Mouse (Mus musculus) spleen, adult 18-20 months (tissue): ENCODE results near the gene Ptdss2.

Experiments used
- DNase-seq, 2 experiments: peaks; one replicate each; pipeline ENCODE4 v3.0.0; 2022; ENCODE audit warnings: mixed read lengths in 2 of 2

Ptdss2 gene

DNA sequence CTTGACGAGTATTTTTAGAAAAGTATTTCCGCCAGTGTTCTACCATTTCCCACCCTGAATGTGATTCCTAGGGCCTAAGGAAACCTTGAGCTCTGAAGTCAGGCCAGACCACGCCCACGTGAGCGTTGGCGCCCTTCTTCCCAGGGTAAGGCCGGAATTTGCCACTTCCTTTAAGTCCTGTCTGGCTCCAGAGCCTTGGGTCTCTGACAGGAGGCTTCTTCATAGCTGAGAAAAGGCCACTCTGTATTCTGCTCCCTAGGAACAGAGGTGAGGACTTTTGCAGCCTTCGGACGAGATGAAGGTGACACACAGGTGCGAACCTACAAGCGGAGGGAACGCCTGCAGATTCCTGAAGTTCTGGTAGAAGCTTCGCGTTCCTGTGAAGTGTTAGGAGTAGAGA, at the start of gene Ptdss2:
TSS of gene Ptdss2 (plus strand) at position 138 of the 400 bp plus-strand sequence.
- no peak for DNase-seq

DNA sequence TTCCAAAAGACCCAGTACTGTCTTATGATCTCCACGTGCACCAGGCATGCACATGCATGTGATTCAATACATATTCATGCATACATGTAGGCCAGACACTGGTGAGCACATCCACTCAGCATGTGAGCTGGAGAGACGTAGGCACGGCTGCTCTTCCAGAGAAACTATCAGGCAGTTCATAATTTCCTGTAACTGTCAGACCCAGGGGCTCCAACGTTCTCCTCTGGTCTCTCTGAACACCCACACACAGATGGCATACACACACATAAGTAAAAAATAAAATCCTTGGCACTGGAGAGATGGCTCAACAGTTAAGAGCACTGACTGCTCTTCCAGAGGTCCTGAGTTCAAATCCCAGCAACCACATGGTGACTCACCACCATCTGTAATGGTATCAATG, 48.4 kb upstream of the Ptdss2 start:
- DNase-seq = no peak

DNA sequence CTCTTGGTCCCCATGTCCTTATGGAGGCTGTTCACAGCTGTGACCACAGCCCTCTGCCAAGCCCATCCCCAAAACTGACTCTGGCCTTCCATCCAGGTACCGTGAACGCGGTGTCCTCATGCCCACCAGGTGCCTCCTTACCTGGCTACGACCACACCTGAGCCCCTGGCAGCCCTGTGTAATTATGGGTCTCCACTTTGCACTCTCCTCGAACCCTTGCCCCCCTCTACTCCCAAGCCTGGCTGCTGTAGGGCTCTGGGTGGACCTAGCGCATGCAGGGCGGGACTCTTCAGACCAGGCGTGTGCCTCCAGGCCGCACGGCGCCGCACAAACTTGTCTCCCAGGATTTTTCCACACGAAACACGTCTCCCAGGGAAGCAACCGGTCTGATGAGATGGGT, 44.3 kb upstream of the Ptdss2 start, which contains the start of gene Pkp3:
TSS of gene Pkp3 (plus strand) at position 378 of the 400 bp plus-strand sequence.
- DNase-seq = no peak

DNA sequence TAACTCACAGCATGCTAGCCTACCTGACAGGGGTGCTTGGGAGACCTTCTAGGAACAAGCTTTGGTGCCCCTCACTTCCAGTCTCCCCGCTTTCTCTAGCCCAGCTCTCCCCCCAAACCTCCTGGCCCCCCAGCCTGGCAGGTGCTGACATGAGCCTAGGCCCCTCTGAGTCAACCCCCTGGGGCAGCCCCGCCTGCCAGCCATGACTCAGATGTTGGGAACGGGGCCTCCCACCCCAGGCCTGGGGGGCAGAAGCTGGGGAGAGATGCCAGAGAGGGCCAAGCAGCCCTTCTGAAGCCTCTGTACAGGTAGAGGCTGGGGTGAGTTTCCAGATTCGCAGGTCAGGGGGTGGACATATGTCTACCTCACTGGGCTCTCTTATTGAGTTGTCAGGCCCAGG, 43.3 kb upstream of the Ptdss2 start:
- DNase-seq = no peak

DNA sequence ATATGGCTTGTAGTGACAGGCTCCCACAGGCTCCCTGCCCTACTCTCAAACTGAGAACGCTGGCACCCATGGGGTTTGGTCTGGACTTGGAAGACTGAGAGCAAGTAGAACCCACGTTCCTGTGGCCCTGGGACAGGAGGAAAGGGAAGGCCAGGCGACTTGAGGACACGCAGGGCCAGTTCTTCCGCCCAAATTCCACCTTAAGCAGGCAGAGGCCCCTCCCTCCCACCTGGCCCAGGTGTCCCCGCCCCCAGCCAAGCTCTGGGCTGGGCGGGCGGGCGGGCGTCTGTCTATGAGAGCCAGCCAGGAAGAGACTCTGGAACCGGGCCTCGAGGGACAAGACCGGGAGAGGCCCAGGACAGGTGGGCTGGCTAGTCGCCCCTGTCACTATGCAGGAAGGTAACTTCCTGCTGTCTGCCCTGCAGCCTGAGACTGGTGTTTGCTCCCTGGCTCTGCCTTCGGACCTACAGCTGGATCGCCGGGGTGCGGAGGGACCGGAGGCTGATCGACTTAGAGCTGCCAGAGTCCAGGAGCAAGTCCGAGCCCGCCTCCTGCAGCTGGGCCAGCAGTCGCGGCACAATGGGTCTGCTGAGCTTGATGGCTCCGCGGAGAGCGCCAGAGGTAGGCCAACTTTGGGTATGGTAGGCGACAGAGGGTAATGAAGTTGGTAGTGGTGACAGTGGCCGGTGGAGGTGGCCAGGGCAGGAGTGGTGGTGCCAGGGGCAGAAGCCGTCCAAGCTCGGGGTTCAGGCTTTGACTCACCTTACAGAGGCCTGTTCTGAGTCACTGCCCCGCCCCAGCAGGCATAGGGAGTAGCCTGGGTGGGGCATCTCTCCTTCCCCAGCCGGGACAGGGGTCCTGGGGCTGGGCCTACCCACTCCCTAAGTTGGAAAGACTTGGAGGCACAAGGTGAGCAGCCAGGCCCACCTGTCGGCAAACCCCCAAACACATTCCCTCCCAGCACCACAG, 42.4 kb upstream of the Ptdss2 start:
- no peak for DNase-seq

DNA sequence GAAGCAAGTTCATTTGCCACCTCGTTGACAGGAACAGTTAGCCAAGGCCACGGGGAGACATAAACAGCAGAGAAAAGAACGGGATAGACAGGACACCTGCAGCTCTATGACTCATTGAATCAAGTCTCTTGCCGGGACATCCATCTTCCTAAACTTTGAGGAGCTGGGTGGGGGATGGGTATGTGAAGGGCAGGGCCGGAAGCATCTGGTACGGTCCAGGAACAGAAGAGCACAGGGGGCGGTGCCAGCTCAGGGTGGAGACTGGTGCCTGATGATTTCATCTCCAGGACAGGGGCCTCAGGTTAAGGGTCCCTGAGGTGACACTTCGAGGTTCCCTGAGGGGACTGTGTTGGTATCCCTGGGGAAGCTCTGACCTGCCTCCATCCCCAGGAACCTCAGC, 34.3 kb upstream of the Ptdss2 start:
- DNase-seq = peak in 1 of 2 experiments; percentile 55

DNA sequence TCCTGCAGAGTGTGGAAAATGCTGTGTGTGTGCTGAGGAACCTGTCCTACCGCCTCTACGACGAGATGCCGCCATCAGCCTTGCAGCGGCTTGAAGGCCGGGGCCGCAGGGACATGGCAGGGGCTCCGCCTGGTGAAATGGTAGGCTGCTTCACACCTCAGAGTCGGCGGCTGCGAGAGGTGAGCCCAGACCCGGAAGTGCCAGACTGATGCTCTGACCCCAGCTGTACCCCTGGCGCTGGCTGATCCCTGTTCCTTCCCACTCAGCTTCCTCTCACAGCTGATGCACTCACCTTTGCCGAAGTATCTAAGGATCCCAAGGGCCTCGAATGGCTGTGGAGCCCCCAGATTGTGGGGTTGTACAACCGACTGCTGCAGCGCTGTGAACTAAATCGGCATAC, 33.7 kb upstream of the Ptdss2 start:
- peak in 1 of 2 experiments; percentile 39 for DNase-seq

DNA sequence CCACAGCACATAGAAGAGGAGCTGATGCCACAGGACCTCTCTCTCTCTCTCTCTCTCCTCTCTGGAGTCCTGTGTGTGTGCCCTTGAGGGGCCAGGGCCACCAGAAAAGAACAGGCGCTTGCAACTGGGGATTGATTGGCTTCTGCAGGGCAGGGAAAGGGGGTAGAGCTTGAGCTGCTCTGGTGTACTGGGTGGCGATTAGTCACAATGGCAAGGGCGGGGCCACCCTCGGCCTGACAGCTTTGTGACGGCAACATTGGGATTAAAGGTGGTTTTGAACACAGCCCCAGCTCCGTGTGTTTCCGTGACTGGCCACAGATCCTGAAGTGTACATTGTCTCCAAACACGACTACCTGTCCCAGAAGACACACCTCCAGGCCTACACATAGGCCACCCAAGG, 32.0 kb upstream of the Ptdss2 start:
- no peak for DNase-seq

DNA sequence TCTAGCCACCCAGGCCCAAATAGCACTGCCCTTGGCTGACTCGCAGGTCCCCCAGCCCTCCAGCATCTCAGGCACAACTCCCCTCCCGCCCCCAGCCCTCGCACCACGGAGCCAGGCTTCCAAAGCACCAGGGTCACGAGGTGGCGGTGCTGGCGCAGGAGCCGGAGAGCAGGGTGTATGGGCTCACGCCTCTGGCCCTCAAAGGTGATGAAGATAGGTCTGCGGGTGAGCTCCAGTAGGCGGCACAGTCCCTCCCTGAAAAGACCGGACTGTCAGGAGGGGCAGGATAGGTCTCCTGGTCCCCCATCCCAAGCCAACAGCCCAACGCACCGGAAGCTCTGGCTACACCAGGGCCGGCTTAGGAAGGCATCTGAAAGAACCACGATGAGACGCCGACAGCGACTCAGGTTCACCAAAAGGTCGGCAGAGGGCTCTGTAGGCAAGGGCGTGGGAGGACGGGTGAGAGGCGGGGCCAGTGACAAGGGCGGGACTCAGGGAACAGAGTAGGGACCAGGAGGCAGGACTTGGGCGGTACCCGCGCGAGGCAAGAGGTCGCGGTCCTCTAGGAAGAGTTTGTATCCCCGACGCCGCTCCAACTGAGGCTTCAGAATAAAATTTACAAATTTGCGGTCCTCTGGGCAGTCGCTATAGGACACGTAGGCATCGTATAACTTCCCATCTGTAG, 30.0 kb upstream of the Ptdss2 start:
- peak; percentile 79 to 82 for DNase-seq

DNA sequence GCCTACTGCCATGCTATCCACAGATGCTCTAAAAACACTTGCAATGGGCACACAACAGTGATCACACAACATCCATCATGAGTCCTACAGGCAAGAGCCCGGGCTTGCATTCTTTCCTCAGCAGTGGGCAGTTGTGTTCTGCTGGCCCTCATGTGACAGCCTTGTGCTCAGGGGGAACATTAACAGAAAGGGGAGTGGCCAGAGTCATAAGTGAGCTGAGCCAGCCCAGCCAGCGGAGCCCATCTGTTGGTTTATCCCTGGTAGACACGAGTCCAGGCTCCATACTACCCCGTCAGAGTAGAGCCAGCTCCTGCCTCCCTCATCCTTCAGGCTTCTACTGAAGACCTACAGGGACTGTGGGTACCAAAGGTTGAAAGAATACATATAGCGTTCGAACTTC, 28.2 kb upstream of the Ptdss2 start:
- DNase-seq = no peak

DNA sequence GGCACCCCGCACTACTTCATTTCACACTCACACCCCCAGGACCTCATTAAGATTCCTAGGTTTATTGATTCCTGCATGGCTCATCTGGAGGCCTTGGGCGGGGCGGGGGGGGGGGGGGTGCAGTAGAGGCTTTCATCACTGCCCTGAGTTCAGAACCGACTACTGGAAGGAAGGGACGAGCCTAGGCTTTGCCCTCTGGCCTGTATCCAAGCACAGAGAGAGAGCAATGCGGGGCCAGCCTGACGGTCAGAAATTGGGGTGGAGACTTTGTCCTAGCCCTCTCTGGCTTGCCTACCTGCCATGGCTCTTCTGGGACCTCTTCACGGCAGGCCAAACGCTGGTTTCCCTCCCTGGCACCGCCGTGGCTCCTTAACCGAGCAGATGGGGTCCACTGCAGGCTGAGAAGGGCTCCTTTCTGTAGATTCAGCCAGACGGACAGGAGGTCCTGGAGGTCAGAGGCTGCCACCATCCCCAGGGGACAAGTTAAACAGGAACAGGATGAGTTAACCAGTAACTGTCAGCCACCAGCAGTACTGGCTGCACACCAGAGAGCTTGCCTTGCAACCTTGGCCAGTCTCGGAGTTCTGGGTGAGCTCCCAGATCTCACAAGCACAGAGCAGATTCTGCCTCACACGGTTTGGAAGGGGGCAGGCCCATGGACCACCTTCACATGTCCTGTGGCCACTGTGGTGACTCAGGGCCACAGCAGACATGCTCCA, 27.5 kb upstream of the Ptdss2 start:
- no peak for DNase-seq

DNA sequence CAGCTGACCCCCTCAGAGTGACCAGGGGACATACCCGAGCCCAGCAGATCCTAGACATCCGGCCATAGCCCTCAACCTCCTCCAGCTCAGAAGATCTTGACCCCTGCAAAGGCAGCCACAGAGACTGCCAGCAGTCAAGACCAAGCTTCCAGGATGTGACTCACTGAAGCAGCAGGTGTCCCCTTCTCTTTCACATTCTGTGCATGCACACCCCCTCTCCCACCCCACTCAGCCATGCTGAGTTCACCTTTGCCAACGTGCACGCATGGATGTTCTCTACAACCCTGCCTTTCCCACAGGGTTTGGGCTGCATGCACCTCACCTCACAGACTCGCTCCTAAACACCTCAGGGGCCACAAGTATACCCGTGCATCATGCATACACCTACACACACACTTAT, 26.2 kb upstream of the Ptdss2 start:
- DNase-seq = no peak

DNA sequence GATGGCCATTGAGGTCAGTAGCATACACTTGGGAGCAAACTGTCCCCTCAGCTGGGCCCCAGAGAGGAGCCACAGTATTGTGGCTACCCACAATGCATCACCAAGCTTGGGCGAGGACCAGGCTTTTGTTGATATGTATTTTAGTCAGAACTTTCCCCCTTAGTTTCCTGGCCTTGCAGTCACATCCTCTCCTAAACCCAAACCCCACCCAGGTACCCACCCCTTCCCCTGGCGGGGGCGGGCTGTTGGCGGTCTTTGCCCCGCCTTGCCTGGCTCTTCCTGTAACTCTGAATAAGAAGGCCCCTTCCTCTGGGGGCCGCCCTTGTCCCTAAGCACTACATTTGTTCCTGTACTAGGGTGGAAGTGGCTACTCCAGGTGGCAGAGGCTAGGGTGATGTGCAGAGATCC, 25.5 kb upstream of the Ptdss2 start:
- DNase-seq = peak; percentile 88 to 89

DNA sequence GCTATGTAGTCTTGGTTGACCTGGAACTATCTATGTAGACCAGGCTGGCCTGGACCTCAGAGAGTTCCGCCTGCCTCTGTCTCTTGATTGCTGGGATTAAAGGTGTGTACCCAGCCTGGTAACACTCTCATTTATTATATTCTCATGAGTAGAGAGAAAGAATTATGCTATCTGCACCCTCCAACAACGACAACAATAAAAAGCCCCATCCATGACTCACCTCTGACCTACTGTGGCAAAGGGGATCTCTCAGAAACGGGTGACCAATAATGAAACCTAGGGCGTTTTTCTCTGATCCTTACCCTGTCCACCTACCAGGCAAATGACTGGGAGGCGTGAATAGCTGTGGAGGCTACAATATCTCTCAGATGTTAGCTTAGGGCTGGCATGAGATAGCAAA, 25.0 kb upstream of the Ptdss2 start:
- no peak for DNase-seq

DNA sequence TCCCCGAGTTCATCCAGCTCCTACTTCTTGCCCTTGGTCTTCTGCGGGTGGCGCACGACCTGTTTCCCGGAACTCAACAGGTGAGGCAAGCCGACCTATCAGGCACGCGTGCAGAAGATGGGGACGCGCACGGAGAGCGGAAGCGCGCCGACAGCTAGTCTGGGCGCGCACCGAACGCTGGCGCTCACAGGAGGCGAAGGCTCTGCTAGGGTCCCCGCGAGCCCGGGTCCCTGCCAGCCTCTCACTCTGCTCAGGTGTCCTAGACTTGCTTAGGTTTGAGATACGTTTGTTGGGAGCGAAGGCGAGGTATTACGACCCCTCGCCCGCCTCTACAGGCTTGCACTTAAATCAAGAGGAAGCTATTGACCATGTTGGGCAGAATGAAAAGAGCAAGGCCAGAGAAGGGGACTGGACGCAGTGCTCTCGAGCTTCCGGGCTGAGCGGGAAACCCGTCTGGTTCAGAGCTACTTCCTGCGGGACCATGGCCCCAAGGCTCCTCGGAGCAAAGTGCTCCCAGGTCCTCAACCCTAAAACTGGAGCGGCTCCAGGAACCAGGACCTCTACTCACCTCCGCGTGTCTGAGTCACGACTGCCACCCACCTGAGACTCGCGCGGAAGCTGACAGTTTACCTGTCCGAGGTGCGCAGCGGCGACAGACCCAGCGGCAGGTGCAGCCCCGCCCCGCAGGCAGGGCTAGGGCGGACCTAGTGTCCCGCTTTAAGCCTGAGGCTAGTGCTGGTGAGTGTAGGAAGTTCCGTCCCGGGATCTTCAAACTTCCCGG, 22.1 kb upstream of the Ptdss2 start, which contains the start of gene Sigirr:
TSS of gene Sigirr (minus strand) at position 662 of the 781 bp plus-strand sequence.
- DNase-seq = peak; percentile 53 to 69

DNA sequence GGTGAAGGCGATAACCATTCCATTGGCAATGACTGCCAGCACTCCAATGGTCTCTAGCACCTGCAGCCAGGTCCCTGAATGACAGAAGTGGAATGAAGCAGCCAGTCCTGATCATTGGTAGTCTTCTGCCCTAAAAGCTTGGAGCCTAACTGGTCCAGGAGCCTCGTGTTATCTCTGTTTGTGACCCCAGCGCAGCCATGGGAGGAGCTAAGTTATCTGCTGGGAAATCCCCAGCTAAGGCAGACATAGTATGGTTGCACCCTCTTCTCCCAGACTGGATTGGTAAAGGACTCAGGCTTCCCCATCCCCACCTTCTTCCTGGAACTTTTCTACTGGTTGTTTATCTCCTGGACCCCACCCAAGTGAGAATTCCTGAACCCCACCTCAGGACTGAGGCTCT, 19.0 kb upstream of the Ptdss2 start:
- DNase-seq = no peak

DNA sequence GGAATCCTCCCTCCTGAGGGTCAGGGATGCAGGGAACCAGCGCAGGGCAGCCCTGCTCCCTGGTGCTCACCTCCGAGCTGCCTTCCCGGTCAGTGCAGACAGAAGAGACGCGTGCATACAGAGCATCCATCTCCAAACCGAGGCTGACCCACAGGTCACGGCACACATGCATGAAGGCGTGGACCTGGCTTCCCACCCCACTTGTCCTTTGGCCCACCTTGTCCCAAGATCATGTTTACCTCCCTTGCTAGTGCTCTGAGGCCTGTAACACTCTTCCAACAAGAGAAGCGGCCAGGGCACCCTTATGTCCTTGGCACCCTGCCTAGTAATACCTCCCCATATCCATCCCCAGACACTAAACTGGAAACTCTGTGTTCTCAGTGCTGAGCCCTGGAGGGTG, 6.3 kb upstream of the Ptdss2 start:
- DNase-seq = no peak

DNA sequence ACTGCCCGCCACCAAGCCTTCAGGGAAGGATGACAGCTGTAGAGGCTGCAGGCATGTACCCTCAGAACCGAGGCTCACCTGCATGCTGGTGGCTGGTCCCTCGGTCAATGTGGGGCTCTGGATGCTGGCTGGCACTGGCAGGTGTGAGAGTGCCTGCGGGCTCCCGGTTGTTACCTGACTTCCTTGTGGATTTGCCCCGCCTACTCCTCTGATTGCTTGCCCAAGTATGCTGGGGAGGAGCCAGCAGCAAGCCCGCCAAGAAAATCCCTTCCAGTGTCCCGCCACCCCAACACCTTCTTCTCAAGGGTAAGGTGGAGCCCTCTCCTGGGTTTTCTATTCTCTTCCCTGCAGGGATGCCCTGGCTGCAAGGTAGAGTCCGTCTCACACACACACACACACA, 4.5 kb upstream of the Ptdss2 start, which contains the start of gene Ano9:
TSS of gene Ano9 (minus strand) at position 171 of the 400 bp plus-strand sequence.
- DNase-seq = no peak

DNA sequence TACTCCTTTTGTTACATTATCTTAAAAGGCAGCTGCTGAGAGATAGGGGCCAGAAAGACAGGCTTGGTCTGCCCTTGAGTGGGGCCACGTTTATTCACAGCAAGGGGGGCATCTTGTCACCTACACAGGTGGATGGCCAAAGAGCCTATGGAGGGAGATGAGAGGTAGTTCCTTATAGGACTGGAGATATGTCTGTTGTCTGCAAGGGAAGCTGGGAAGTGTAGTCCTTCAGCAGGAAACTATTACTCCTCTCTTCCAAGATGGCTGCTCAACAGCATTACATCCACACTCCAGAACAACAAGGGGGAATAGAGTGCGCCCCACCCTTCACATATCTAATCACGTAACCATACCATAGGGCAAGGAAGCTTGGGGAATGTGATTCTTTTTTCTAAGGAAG, 2.7 kb upstream of the Ptdss2 start:
- DNase-seq = no peak

DNA sequence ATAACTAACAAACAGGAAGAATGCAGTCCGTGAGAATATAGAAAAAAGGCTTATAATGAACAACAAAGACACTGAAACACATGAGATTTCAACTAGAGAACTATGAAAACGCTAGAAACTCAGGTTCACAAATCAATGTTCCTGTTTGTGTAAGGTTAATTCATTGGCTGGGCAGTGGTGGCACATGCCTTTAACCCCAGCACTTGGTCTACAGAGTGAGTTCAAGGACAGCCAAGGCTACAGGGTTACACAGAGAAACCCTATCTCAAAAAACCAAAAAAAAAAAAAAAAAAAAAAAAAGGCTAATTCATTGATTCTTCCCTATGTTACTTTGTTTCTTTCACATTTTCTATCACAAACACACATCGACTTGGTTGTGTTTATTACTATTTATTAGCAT, 1.6 kb upstream of the Ptdss2 start:
- DNase-seq = no peak

DNA sequence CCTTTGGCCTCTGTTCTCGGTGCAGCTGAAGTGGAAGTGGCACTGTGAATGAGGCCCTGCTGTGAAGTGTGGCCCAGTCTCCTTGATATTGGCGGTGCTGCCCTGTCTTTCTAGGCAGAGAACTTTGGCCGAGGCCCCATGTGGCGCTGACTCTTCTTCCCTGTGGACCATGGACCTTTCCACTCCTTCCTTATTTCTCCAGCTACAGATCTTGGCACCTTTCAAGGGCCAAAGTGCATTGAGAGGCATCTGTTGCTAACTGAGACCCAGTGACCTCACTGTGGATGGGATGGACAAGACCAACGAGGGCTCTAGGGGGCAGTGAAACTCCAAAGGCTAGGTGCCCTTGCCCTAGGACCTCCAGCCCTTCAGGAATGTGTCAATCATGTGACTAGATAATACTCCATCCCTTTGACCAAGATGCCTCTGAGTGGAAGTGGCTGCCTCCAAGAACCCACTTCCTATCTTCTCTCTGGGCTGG, 1.1 kb upstream of the Ptdss2 start:
- DNase-seq = no peak
